Mouse (Mus musculus): ENCODE results near the gene Itpr2. TPM values are rescaled to one million over a fixed set of nuclear protein-coding genes. Genes with fewer than 3 reads are reported as not detected.

Itpr2 gene
- polyA plus RNA-seq, 1 experiment from 2014 or later = 3.9 TPM

DNA sequence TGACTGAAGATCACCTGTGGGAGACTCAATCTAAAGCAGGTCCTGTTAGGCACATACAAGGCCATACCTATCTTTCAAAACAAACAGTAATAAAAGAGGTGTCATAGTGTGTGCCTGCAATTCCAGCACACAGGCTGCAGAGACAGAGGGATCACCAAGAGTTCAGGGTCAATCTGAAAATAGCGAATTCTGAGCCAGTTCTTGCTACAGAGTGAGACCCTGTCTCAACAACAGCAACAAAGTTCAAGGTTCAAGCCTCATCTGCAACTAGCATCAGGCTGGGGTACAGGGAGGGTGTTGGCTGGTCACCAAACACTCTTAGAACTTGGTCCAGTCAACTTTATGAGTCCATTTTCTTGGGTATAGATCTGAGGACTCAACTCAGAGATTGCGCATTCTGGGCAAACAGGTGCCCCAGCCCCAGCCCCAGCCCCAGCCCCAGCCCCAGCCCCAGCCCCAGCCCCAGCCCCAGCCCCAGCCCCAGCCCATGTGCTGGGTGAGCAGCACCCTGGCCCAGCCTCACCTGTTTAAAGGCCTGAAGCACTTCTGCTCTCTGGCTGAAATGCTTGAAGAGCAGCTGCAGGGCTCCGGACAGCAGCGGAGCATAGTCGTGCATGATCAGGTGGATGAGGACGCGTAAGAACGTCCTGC is 155.4 kb downstream of the Itpr2 start:
- peaks cover 3% of the 10 kb centered on the region; the same call in 1 of the 2 replicates for H3K4me1 ChIP-seq (ENCODE audit: control insufficient read depth, insufficient read depth, low read length)
- no peak overlapping the region for H3K4me3 ChIP-seq (ENCODE audit: low read depth, low read length)
- H3K27me3 ChIP-seq (ENCODE audit: control insufficient read depth, insufficient read depth, low read length) = no peaks in the 10 kb centered on the region
- WGBS = 82% methylated on average over 8 of the region's 8 CpGs
- no peaks in the 10 kb centered on the region for H3K36me3 ChIP-seq (ENCODE audit: control insufficient read depth, insufficient read depth, low read length)
- DNase-seq (ENCODE audit: low spot score, missing footprints) (peak; percentile 2), ATAC-seq (ENCODE audit: low FRiP score) (no peak)
- no peak overlapping the region for H3K9ac ChIP-seq (ENCODE audit: low read length)
- no peak overlapping the region for H3K4me2 ChIP-seq
- no peaks in the 10 kb centered on the region for H3K9me3 ChIP-seq (ENCODE audit: control insufficient read depth, low read length)
- H3K27ac ChIP-seq (ENCODE audit: low read depth, low read length) = no peak overlapping the region

DNA sequence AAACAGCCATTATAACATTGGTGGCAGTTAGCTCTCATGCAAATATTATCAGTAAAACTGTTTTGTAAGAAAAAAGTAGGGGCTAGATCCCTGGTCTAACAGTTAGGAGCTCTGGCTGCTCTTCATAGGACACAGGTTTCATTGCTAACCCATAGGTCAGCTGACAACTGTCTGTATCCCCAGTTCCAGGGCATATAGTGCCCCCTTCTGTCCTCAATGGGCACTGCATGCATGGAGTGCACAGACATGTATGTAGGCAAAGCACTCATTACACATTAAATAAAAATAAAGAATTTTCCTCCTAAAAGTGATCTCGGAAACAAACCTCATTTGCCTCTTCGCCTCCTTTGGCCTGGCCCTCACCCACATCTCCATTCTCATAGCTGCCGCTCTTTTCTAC is 157.3 kb downstream of the Itpr2 start:
- no peaks in the 10 kb centered on the region for H3K27me3 ChIP-seq (ENCODE audit: control insufficient read depth, insufficient read depth, low read length)
- no peak overlapping the region for H3K4me3 ChIP-seq (ENCODE audit: low read depth, low read length)
- DNase-seq (ENCODE audit: low spot score, missing footprints) (peak; percentile 90), ATAC-seq (ENCODE audit: low FRiP score) (no peak)
- H3K4me2 ChIP-seq = no peak overlapping the region
- no peaks in the 10 kb centered on the region for H3K36me3 ChIP-seq (ENCODE audit: control insufficient read depth, insufficient read depth, low read length)
- no peaks in the 10 kb centered on the region for H3K9me3 ChIP-seq (ENCODE audit: control insufficient read depth, low read length)
- 92% methylated on average over 3 of the region's 3 CpGs for WGBS
- no peak overlapping the region for H3K27ac ChIP-seq (ENCODE audit: low read depth, low read length)
- peaks cover 3% of the 10 kb centered on the region; the same call in 1 of the 2 replicates for H3K4me1 ChIP-seq (ENCODE audit: control insufficient read depth, insufficient read depth, low read length)
- no peak overlapping the region for H3K9ac ChIP-seq (ENCODE audit: low read length)

DNA sequence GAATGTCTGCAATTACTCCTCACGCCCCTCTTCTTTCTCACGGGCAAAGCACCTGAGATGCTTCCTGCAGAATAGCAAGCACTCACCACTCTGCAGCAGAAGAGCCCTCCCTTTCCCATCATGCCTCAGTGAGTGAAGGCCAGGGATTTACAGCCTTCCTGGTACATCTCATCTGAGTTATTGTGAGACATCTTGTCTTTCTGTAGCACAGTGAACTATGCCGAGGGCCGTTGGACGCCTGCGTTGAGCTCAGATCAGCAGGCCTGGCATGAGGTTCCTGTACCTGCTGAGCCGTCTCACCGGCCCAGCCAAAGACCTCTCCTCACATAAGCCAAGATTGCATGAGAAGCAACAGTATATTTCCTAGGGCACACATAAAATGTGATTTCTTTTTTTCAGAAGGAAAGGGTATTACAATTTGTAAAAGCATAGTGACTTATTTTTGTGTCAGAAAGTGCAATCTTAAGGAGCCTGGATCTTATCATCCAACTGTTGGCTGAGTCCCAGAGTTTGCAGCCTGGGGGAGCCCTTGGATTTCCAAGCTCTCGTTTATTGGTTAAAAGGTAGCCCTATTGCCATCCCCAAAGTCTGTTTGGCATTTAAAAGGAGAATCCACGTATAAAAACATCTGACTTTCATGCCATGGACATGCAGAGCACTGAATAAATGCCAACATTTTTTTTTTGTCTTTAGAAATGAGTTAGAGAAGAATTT is 158.2 kb downstream of the Itpr2 start:
- ATAC-seq (ENCODE audit: low FRiP score) (no peak), DNase-seq (ENCODE audit: low spot score, missing footprints) (peak; percentile 81)
- WGBS = 36% methylated on average over 10 of the region's 10 CpGs
- Histone ChIP-seq H3K27me3 (ENCODE audit: control insufficient read depth, insufficient read depth, low read length) (no peaks in the 10 kb centered on the region), H3K9me3 (ENCODE audit: control insufficient read depth, low read length) (no peaks in the 10 kb centered on the region), H3K27ac (ENCODE audit: low read depth, low read length) (no peak overlapping the region), H3K4me2 (no peak overlapping the region), H3K4me3 (ENCODE audit: low read depth, low read length) (no peak overlapping the region), H3K4me1 (ENCODE audit: control insufficient read depth, insufficient read depth, low read length) (peaks cover 3% of the 10 kb centered on the region; the same call in 1 of the 2 replicates), H3K36me3 (ENCODE audit: control insufficient read depth, insufficient read depth, low read length) (no peaks in the 10 kb centered on the region), H3K9ac (ENCODE audit: low read length) (no peak overlapping the region)

DNA sequence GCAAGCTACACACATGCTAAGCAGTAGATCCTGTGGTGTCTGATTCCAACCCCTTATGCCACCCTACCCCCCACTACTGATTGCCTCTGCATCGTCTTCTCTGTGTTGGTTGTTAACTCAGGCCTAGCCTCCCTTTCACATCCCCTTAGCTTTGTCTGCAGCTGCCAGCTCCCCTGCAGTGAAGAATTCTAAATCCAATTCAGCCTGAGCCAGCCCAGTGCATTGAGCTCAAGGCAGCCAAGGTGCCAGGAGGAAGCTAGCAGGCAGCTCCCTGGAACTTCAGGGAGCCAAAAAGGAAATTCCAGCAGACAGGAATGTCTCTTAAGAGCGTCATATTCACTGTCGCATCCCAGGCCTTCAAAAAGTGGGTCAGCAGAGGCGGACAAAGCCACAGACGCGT is 159.0 kb downstream of the Itpr2 start:
- Histone ChIP-seq H3K27me3 (ENCODE audit: control insufficient read depth, insufficient read depth, low read length) (no peaks in the 10 kb centered on the region), H3K9ac (ENCODE audit: low read length) (no peak overlapping the region), H3K36me3 (ENCODE audit: control insufficient read depth, insufficient read depth, low read length) (no peaks in the 10 kb centered on the region), H3K4me3 (ENCODE audit: low read depth, low read length) (no peak overlapping the region), H3K4me1 (ENCODE audit: control insufficient read depth, insufficient read depth, low read length) (peaks cover 3% of the 10 kb centered on the region; the same call in 1 of the 2 replicates), H3K9me3 (ENCODE audit: control insufficient read depth, low read length) (no peaks in the 10 kb centered on the region), H3K27ac (ENCODE audit: low read depth, low read length) (no peak overlapping the region), H3K4me2 (no peak overlapping the region)
- ATAC-seq (ENCODE audit: low FRiP score) = no peak; the same call in 1 of the 2 replicates
- 2% methylated on average over 6 of the region's 6 CpGs for WGBS
- peak; percentile 88 for DNase-seq (ENCODE audit: low spot score, missing footprints)

DNA sequence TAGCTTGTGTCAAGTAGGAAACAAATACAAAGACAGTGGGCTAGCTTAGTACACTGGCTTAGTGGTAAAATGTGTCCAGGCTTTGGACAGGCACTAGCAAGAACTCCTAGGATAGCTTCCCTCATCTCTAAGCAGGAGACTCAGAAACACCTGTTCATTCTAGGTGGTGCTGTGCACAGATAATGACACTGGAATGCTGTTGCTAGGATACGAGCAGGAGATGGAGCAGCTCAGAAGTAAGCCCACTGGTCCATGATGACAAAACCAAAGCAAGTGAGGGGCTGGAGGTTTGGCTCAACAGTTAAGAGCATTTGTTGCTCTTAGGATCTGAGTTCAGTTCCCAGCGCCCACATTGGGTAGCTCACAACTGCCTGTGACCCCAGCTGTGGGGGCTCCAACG is 160.1 kb downstream of the Itpr2 start:
- H3K4me2 ChIP-seq = no peak overlapping the region
- ATAC-seq (ENCODE audit: low FRiP score) = no peak
- 82% methylated on average over 3 of the region's 3 CpGs for WGBS
- no peak overlapping the region for H3K4me3 ChIP-seq (ENCODE audit: low read depth, low read length)
- DNase-seq (ENCODE audit: low spot score, missing footprints) = peak; percentile 64
- H3K27me3 ChIP-seq (ENCODE audit: control insufficient read depth, insufficient read depth, low read length) = no peaks in the 10 kb centered on the region
- H3K4me1 ChIP-seq (ENCODE audit: control insufficient read depth, insufficient read depth, low read length) = peaks cover 3% of the 10 kb centered on the region; the same call in 1 of the 2 replicates
- H3K36me3 ChIP-seq (ENCODE audit: control insufficient read depth, insufficient read depth, low read length) = no peaks in the 10 kb centered on the region
- H3K9ac ChIP-seq (ENCODE audit: low read length) = no peak overlapping the region
- no peak overlapping the region for H3K27ac ChIP-seq (ENCODE audit: low read depth, low read length)
- H3K9me3 ChIP-seq (ENCODE audit: control insufficient read depth, low read length) = no peaks in the 10 kb centered on the region

DNA sequence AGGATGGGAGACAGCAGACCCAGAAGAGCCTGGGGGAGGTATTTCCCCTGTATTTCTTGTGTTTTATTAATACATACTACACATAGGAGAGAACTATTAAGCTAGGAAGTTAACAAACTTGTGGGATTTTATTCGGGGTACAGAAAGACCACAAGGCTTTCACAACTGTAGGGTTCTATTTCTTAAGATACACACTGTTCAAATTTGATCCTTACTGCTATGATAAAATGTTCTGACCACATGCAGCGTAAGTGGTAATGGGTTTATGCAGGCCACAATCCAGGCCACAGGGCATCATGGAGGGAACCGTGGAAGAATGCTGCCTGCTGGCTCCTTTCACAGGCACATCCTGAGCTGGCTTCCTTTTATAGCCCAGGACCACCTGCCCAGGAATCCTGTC is 160.6 kb downstream of the Itpr2 start:
- Histone ChIP-seq H3K4me2 (no peak overlapping the region), H3K4me1 (ENCODE audit: control insufficient read depth, insufficient read depth, low read length) (peaks cover 3% of the 10 kb centered on the region; the same call in 1 of the 2 replicates), H3K9me3 (ENCODE audit: control insufficient read depth, low read length) (no peaks in the 10 kb centered on the region), H3K4me3 (ENCODE audit: low read depth, low read length) (no peak overlapping the region), H3K27ac (ENCODE audit: low read depth, low read length) (no peak overlapping the region), H3K9ac (ENCODE audit: low read length) (no peak overlapping the region), H3K36me3 (ENCODE audit: control insufficient read depth, insufficient read depth, low read length) (no peaks in the 10 kb centered on the region), H3K27me3 (ENCODE audit: control insufficient read depth, insufficient read depth, low read length) (no peaks in the 10 kb centered on the region)
- 89% methylated on average over 3 of the region's 3 CpGs for WGBS
- ATAC-seq (ENCODE audit: low FRiP score) (no peak), DNase-seq (ENCODE audit: low spot score, missing footprints) (no peak)

DNA sequence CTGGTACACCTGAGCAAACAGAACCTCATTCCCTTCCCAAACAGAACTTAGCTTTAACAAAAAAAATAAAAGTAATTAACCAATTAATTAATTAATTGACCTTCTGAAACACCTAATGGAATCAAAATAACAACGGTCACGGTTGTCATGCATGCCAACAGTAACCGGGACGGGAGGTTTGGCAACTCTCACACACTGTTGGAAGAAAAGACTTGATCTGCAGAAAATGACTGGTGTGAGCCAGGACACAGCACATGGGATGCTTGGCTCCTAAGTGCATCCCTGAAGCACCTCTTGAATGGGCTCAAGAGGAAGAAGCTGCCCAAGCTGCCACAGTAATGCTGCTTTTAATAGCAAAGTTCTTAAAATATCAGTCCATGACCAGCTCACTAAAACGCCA is 161.1 kb downstream of the Itpr2 start:
- Histone ChIP-seq H3K27me3 (ENCODE audit: control insufficient read depth, insufficient read depth, low read length) (no peaks in the 10 kb centered on the region), H3K36me3 (ENCODE audit: control insufficient read depth, insufficient read depth, low read length) (no peaks in the 10 kb centered on the region), H3K9me3 (ENCODE audit: control insufficient read depth, low read length) (no peaks in the 10 kb centered on the region), H3K4me2 (no peak overlapping the region), H3K9ac (ENCODE audit: low read length) (no peak overlapping the region), H3K4me3 (ENCODE audit: low read depth, low read length) (no peak overlapping the region), H3K4me1 (ENCODE audit: control insufficient read depth, insufficient read depth, low read length) (peaks cover 3% of the 10 kb centered on the region; the same call in 1 of the 2 replicates), H3K27ac (ENCODE audit: low read depth, low read length) (no peak overlapping the region)
- DNase-seq (ENCODE audit: low spot score, missing footprints) (peak; percentile 41), ATAC-seq (ENCODE audit: low FRiP score) (no peak)
- whole genome bisulfite sequencing = 84% methylated on average over 5 of the region's 5 CpGs

DNA sequence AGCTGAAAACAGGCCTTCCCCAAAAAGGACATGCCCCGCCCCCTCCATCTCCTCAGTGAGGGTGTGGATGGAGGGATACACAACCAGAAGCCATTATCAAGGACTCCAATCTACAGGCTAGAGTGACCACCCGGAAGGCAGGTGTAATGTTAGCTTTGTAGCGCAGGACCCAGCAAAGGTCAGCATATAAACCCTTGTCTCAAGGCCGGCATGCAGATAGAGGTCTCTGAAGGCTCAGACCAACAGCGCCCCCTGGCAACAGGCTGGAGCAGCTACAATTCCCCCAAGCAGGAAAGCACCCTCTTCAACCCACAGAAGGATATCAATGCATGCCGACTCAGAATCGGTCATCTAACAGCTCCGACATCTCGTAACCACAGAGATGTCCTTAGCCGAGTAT is 162.2 kb downstream of the Itpr2 start:
- Histone ChIP-seq H3K4me1 (ENCODE audit: control insufficient read depth, insufficient read depth, low read length) (peaks cover 3% of the 10 kb centered on the region; the same call in 1 of the 2 replicates), H3K36me3 (ENCODE audit: control insufficient read depth, insufficient read depth, low read length) (no peaks in the 10 kb centered on the region), H3K9ac (ENCODE audit: low read length) (no peak overlapping the region), H3K27me3 (ENCODE audit: control insufficient read depth, insufficient read depth, low read length) (no peaks in the 10 kb centered on the region), H3K9me3 (ENCODE audit: control insufficient read depth, low read length) (no peaks in the 10 kb centered on the region), H3K4me2 (no peak overlapping the region), H3K4me3 (ENCODE audit: low read depth, low read length) (no peak overlapping the region), H3K27ac (ENCODE audit: low read depth, low read length) (no peak overlapping the region)
- ATAC-seq (ENCODE audit: low FRiP score) (no peak), DNase-seq (ENCODE audit: low spot score, missing footprints) (peak; percentile 91)
- WGBS = 70% methylated on average over 10 of the region's 10 CpGs

DNA sequence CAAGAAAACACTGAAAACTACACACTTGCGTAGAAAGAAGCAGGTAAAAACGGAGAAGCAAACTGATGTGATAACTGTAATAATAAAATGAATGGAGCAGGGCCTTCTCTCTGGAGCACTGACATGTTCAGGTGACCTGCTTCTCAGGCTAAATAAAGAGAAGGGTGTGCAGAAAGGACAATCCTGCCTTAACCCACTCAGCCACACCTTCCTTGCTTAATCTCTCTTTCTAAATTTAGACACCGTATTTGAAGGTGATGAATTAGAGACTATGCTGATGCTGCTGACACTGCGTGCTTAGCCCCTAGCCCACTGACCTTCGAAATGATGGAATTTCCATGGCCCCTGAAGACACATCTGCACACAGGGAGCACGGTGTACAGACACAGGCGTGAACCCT is 164.8 kb downstream of the Itpr2 start:
- Histone ChIP-seq H3K9me3 (ENCODE audit: control insufficient read depth, low read length) (no peaks in the 10 kb centered on the region), H3K27ac (ENCODE audit: low read depth, low read length) (no peak overlapping the region), H3K4me1 (ENCODE audit: control insufficient read depth, insufficient read depth, low read length) (no peaks in the 10 kb centered on the region), H3K27me3 (ENCODE audit: control insufficient read depth, insufficient read depth, low read length) (no peaks in the 10 kb centered on the region), H3K36me3 (ENCODE audit: control insufficient read depth, insufficient read depth, low read length) (no peaks in the 10 kb centered on the region), H3K4me3 (ENCODE audit: low read depth, low read length) (no peak overlapping the region), H3K4me2 (no peak overlapping the region), H3K9ac (ENCODE audit: low read length) (no peak overlapping the region)
- DNase-seq (ENCODE audit: low spot score, missing footprints) (peak; percentile 10), ATAC-seq (ENCODE audit: low FRiP score) (no peak)
- 93% methylated on average over 7 of the region's 7 CpGs for WGBS

Measured in midbrain, embryonic 11.5 days (tissue).